Mouse (Mus musculus) cortical plate, adult 2 months (tissue): Measurements from ENCODE around the gene Drg1.
"Not testable (repeated sequence)": the region's sequence is repeated elsewhere in the genome, so short reads cannot be mapped to it uniquely, and the experiment has no call there.

Source experiments
- CTCF ChIP-seq: fragments of 200-500 bp; IDR thresholded peaks from 2 replicates; pipeline ENCODE4 v1.5.1; 2011; ENCODE audit warnings: mild to moderate bottlenecking, control low read depth, low read length; ENCODE audit not compliant: insufficient read depth; ENCODE audit errors: extremely low read depth
- POLR2A ChIP-seq: fragments of 200-500 bp; IDR thresholded peaks from 2 replicates; pipeline ENCODE4 v1.6.1; 2011; ENCODE audit warnings: mild to moderate bottlenecking, low read length, control low read depth; ENCODE audit not compliant: insufficient read depth; ENCODE audit errors: extremely low read depth

- not testable (repeated sequence) for TF ChIP-seq CTCF, POLR2A
These were observed 114.9 kb downstream of the Drg1 start for GRCm38 (mm10) chr11:3151358-3151757.
